Mouse (Mus musculus) heart, adult 11 months (tissue): ENCODE results near the gene Sirt2.

ENCODE experiments used
- DNase-seq: peaks from one replicate; pipeline ENCODE4 v3.0.0; 2022

Sirt2 gene

GRCm38 (mm10) chr7:28817957-28818356 is 51.4 kb downstream of the Sirt2 start:
- DNase-seq: no peak

GRCm38 (mm10) chr7:28818436-28818835 is 51.9 kb downstream of the Sirt2 start:
- peak; percentile 93 for DNase-seq

- no peak for DNase-seq
These were observed 52.4 kb downstream of the Sirt2 start for GRCm38 (mm10) chr7:28818861-28819452.

GRCm38 (mm10) chr7:28819571-28819970 is 53.0 kb downstream of the Sirt2 start:
- DNase-seq: no peak

GRCm38 (mm10) chr7:28820358-28821260 is 54.1 kb downstream of the Sirt2 start:
- peak; percentile 98 for DNase-seq

- peak; percentile 98 for DNase-seq
These were observed 54.8 kb downstream of the Sirt2 start for GRCm38 (mm10) chr7:28821261-28821831.

- no peak for DNase-seq
These were observed 56.0 kb downstream of the Sirt2 start for GRCm38 (mm10) chr7:28822556-28822955.

GRCm38 (mm10) chr7:28822993-28823903 is 56.7 kb downstream of the Sirt2 start:
- no peak for DNase-seq

GRCm38 (mm10) chr7:28823932-28824331 is 57.4 kb downstream of the Sirt2 start:
- DNase-seq: no peak

- peak; percentile 99 for DNase-seq
These were observed 58.6 kb downstream of the Sirt2 start, which contains the start of gene Ech1 for GRCm38 (mm10) chr7:28824941-28825685. Ech1 (plus strand) TSS chr7:28825217.

GRCm38 (mm10) chr7:28825686-28826401 is 59.3 kb downstream of the Sirt2 start:
- DNase-seq: peak; percentile 96

GRCm38 (mm10) chr7:28826402-28826772 is 59.9 kb downstream of the Sirt2 start:
- DNase-seq: peak; percentile 88

GRCm38 (mm10) chr7:28827338-28827737 is 60.8 kb downstream of the Sirt2 start:
- DNase-seq: peak; percentile 89

GRCm38 (mm10) chr7:28829821-28830220 is 63.3 kb downstream of the Sirt2 start:
- peak; percentile 97 for DNase-seq

GRCm38 (mm10) chr7:28830981-28831380 is 64.4 kb downstream of the Sirt2 start:
- peak; percentile 96 for DNase-seq

- peak; percentile 93 for DNase-seq
These were observed 65.0 kb downstream of the Sirt2 start for GRCm38 (mm10) chr7:28831411-28832125.

- no peak for DNase-seq
These were observed 65.6 kb downstream of the Sirt2 start for GRCm38 (mm10) chr7:28832137-28832536.

- DNase-seq: peak; percentile 88
These were observed 67.3 kb downstream of the Sirt2 start, which contains the start of gene Lgals4 for GRCm38 (mm10) chr7:28833723-28834347. Lgals4 (plus strand) TSS chr7:28833854.

GRCm38 (mm10) chr7:28836936-28837335 is 70.4 kb downstream of the Sirt2 start:
- no peak for DNase-seq
